Mouse (Mus musculus): ENCODE measurements around the gene Acot9. TPM values are rescaled to one million over a fixed set of nuclear protein-coding genes. Genes with fewer than 3 reads are reported as not detected.

The Acot9 gene
- polyA plus RNA-seq (2014; fragmentation: Nextera tagmentation; extraction: Ambion mirVana): 23.7 and 24.3 TPM in 2 replicates

DNA sequence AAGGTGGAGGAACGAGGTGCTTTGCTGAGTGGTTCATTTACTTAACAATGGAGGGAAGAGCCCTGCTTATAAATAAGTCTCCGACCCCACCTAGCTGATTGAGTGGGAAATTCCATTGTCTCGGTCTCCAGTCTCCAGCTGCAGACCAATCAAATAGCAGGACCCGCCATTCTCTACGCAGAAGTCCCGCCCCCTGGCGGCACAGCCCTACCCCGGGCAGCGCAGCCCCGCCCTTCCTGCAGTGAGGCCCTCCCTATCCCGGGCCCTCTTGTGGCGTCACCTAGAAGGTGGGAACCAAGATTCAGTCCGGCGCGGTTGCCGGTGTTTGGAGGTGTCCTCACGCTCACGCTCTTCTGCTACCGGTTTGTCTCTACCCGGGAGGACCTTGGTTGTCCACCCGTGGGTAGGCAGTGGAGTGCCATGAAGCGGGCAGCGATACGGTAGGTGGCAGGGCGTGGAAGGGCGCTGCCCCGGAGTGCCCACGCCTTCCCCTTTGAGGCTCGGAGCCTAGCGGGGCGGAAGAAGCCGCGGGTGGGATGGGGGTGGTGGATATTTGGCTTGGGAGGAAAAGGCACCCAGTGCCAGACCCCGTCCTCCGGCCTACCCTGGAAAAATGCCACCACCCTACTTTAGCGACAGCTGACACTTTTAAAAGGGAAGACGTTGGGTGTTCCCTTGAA lies at the start of gene Acot9:
Gene Acot9 (plus strand): TSS at position 209 of the 680 bp plus-strand sequence.
- ATAC-seq (replicated peaks; ENCODE audit: low FRiP score): peak; percentile 100
- H3K27ac ChIP-seq (ENCODE audit: low read depth, low read length): 0 out of 2 replicates have a peak within 1 kb of the TSS, but pooled peaks have one; percentile 7

DNA sequence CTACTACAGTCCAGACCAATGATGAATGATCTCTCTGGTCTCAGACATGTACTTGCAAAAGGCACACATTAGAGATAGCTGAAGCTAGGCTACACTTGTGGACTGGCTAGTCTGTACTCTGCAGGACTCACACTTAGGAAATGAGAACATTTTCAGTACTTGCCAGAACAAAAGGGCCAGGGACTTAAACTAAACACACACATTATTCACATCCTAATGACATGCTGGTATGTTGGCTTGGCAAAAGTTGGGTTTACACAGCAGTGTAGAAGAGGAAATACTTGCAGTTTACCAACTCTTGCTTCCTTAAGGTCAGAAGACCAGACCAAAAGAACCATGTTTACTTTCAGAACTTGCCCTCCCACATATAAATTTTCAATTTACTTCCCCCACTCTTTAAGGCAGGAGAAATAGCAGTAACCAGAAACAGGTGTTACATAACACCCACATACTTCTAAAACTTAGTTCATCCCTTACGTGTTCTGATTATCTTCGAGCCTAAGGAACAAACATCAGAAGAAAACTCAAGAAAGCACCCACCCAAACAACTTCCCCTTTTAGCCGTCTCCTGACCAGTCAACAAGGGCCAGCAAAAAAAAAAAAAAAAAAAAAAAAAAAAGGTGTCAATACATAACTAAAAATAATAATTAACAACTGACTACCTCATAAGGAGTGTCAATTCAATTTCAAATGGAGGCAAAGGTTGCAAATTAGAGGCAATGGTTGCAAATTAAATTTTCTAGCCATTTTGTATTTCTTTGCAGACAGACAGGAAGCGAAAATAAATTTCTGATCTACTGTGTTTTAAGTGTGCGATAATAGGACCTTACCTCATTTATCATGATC lies 47.7 kb upstream of the Acot9 start:
- Histone ChIP-seq H3K4me2 (peak overlapping the region; percentile 64; the same call in 1 of the 2 replicates), H3K4me3 (ENCODE audit: low read depth, low read length) (no peak overlapping the region), H3K4me1 (replicated peaks; ENCODE audit: control insufficient read depth, insufficient read depth, low read length) (no peaks in the 10 kb centered on the region), H3K36me3 (ENCODE audit: control insufficient read depth, insufficient read depth, low read length) (no peaks in the 10 kb centered on the region), H3K9me3 (ENCODE audit: control insufficient read depth, low read length) (no peaks in the 10 kb centered on the region), H3K9ac (ENCODE audit: low read depth, low read length) (no peak overlapping the region), H3K27ac (ENCODE audit: low read depth, low read length) (no peak overlapping the region), H3K27me3 (replicated peaks; ENCODE audit: control insufficient read depth, insufficient read depth, low read length) (no peaks in the 10 kb centered on the region)
- ATAC-seq (replicated peaks; ENCODE audit: low FRiP score): no peak
- WGBS: 65% methylated on average over 5 of the region's 5 CpGs
- no peak for DNase-seq (ENCODE audit: low spot score)

More for the DNA sequence above, at the start of gene Acot9:
- peak; percentile 75 for DNase-seq (ENCODE audit: low spot score)
- WGBS: 20% methylated on average over 36 of the region's 37 CpGs
- Histone ChIP-seq H3K4me3 (ENCODE audit: low read depth, low read length) (peak within 1 kb of the TSS; percentile 58), H3K36me3 (ENCODE audit: control insufficient read depth, insufficient read depth, low read length) (no peaks in the 10 kb centered on the region), H3K4me1 (replicated peaks; ENCODE audit: control insufficient read depth, insufficient read depth, low read length) (no peaks in the 10 kb centered on the region), H3K4me2 (peak within 1 kb of the TSS; percentile 60), H3K9ac (ENCODE audit: low read depth, low read length) (peak within 1 kb of the TSS; percentile 56), H3K27me3 (replicated peaks; ENCODE audit: control insufficient read depth, insufficient read depth, low read length) (no peaks in the 10 kb centered on the region), H3K9me3 (ENCODE audit: control insufficient read depth, low read length) (no peaks in the 10 kb centered on the region)

DNA sequence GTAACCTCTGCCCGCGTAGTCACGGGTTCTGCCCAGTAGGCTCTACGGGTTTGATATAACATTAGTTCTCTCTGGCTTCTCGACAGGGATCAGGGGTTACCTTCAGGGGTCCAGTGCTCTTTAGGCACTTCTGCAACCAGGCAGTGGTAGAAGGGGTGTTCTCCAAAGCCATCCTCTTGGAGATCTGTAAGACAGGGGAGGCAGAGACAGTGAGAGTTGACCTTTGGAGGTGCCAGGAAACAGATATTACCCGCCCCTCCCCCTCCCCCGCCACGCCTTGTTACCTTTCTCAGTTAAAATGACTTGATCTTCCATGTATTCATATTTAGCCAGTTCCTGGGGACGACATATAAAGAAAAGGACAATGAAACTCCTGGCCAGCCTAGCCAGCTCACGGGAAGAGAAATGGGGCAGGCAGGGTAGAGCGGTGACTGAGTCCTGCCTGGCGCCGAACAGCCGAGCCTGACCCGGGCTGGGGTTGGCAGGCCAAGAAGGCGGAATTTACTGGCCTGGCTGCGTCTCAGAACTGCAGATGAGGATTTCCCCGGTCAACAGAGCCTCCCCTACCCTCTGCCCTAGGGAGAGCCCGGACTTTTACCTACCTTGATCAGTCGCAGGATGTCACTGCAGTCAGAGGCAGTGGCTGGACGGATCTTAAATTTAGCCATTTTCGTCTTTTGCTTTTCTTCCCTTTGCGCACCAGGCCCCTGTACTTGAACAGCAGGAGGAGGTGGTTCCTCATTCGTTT lies 46.6 kb upstream of the Acot9 start:
- ATAC-seq (replicated peaks; ENCODE audit: low FRiP score) (peak; percentile 64), DNase-seq (ENCODE audit: low spot score) (peak; percentile 43)
- H3K9me3 ChIP-seq (ENCODE audit: control insufficient read depth, low read length): no peaks in the 10 kb centered on the region
- H3K27me3 ChIP-seq (replicated peaks; ENCODE audit: control insufficient read depth, insufficient read depth, low read length): no peaks in the 10 kb centered on the region
- peak overlapping the region; percentile 52; the same call in 1 of the 2 replicates for H3K27ac ChIP-seq (ENCODE audit: low read depth, low read length)
- H3K4me1 ChIP-seq (replicated peaks; ENCODE audit: control insufficient read depth, insufficient read depth, low read length): no peaks in the 10 kb centered on the region
- peak overlapping the region; percentile 62 for H3K4me3 ChIP-seq (ENCODE audit: low read depth, low read length)
- no peaks in the 10 kb centered on the region for H3K36me3 ChIP-seq (ENCODE audit: control insufficient read depth, insufficient read depth, low read length)
- 27% methylated on average over 21 of the region's 24 CpGs for WGBS
- peak overlapping the region; percentile 64 for H3K9ac ChIP-seq (ENCODE audit: low read depth, low read length)
- H3K4me2 ChIP-seq: peak overlapping the region; percentile 64

DNA sequence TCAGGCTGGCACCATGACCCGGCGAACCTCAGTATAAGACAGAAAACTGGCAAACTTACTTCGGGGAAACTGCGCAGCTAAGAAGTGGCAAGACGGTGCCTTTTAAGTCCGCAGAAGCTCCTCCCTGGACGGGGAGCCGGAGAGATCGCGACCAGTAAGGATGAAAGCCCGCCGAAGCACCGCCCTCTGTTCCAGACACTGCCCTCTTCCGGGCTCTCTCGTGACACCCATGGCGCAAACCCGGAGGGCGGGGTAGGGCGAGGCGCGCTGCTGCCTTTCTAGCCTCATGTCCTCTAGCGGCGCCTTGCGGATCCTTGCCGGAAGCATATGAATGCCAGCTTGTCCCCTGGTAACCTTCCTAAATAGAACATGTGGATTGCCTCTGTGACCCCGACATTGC lies 46.0 kb upstream of the Acot9 start, which contains the start of gene Sat1:
Gene Sat1 (minus strand): TSS at position 179 of the 400 bp plus-strand sequence.
- DNase-seq (ENCODE audit: low spot score) (peak; percentile 76), ATAC-seq (replicated peaks; ENCODE audit: low FRiP score) (peak; percentile 99)
- Histone ChIP-seq H3K4me1 (replicated peaks; ENCODE audit: control insufficient read depth, insufficient read depth, low read length) (no peaks in the 10 kb centered on the region), H3K27ac (ENCODE audit: low read depth, low read length) (peak within 1 kb of the TSS; percentile 52; the same call in 1 of the 2 replicates), H3K27me3 (replicated peaks; ENCODE audit: control insufficient read depth, insufficient read depth, low read length) (no peaks in the 10 kb centered on the region), H3K4me3 (ENCODE audit: low read depth, low read length) (peak within 1 kb of the TSS; percentile 62), H3K4me2 (peak within 1 kb of the TSS; percentile 64), H3K9me3 (ENCODE audit: control insufficient read depth, low read length) (no peaks in the 10 kb centered on the region), H3K9ac (ENCODE audit: low read depth, low read length) (peak within 1 kb of the TSS; percentile 64), H3K36me3 (ENCODE audit: control insufficient read depth, insufficient read depth, low read length) (no peaks in the 10 kb centered on the region)
- WGBS: 14% methylated on average over 26 of the region's 26 CpGs

DNA sequence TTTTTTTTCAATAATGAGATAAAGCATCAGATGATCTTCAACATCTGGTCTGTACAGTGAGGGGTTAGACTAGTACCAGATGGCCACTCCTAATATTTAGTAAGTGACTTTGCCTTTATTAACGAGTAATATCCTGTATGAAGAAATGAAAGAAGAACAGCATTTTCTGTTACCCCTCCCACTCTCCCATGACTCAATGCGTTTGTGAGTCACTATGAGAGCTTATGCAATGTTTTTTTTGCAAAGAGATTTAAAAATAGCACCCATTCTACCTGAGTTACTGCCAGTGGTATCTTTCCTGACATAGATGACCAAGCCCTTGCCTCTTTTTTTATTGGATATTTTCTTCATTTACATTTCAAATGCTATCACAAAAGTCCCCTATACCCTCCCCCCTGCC lies 44.0 kb upstream of the Acot9 start:
- ATAC-seq (replicated peaks; ENCODE audit: low FRiP score) (no peak), DNase-seq (ENCODE audit: low spot score) (no peak)
- Histone ChIP-seq H3K4me3 (ENCODE audit: low read depth, low read length) (no peak overlapping the region), H3K27ac (ENCODE audit: low read depth, low read length) (no peak overlapping the region), H3K4me2 (no peak overlapping the region), H3K36me3 (ENCODE audit: control insufficient read depth, insufficient read depth, low read length) (no peaks in the 10 kb centered on the region), H3K4me1 (replicated peaks; ENCODE audit: control insufficient read depth, insufficient read depth, low read length) (no peaks in the 10 kb centered on the region), H3K9me3 (ENCODE audit: control insufficient read depth, low read length) (no peaks in the 10 kb centered on the region), H3K9ac (ENCODE audit: low read depth, low read length) (no peak overlapping the region), H3K27me3 (replicated peaks; ENCODE audit: control insufficient read depth, insufficient read depth, low read length) (no peaks in the 10 kb centered on the region)
- WGBS: 63% methylated on average over 2 of the region's 2 CpGs

DNA sequence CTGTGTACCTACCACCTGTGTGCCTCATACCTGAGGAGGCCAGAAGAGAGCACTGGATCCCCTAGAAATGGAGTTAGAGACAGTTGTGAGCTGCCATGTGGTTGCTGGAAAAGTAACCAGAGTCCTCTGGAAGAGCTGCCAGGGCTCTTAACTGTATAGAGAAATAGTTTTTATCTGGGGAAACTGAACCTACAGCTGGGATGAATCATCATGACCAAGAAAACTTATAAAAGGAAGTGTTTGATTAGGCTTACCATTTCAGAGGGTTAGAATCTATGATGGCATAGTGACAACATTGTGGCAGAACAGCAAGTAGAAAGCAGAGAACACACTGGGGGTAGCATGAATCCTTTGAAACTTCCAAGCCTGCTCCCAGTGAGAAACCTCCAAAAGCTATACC lies 5.4 kb upstream of the Acot9 start:
- H3K4me3 ChIP-seq (ENCODE audit: low read depth, low read length): no peak overlapping the region
- H3K4me2 ChIP-seq: no peak overlapping the region
- H3K4me1 ChIP-seq (replicated peaks; ENCODE audit: control insufficient read depth, insufficient read depth, low read length): no peaks in the 10 kb centered on the region
- H3K9ac ChIP-seq (ENCODE audit: low read depth, low read length): no peak overlapping the region
- no peak for DNase-seq (ENCODE audit: low spot score)
- no peaks in the 10 kb centered on the region for H3K36me3 ChIP-seq (ENCODE audit: control insufficient read depth, insufficient read depth, low read length)
- no peak for ATAC-seq (replicated peaks; ENCODE audit: low FRiP score)
- H3K27ac ChIP-seq (ENCODE audit: low read depth, low read length): no peak overlapping the region
- no peaks in the 10 kb centered on the region for H3K27me3 ChIP-seq (replicated peaks; ENCODE audit: control insufficient read depth, insufficient read depth, low read length)
- H3K9me3 ChIP-seq (ENCODE audit: control insufficient read depth, low read length): no peaks in the 10 kb centered on the region

GRCm38 (mm10) chrX:155262915-155263252 lies 641 bp downstream of the Acot9 start:
- no peak for ATAC-seq (replicated peaks; ENCODE audit: low FRiP score)
- Histone ChIP-seq H3K4me1 (replicated peaks; ENCODE audit: control insufficient read depth, insufficient read depth, low read length) (no peaks in the 10 kb centered on the region), H3K27ac (ENCODE audit: low read depth, low read length) (no peak overlapping the region), H3K9ac (ENCODE audit: low read depth, low read length) (peak overlapping the region; percentile 56), H3K4me2 (peak overlapping the region; percentile 60), H3K27me3 (replicated peaks; ENCODE audit: control insufficient read depth, insufficient read depth, low read length) (no peaks in the 10 kb centered on the region), H3K36me3 (ENCODE audit: control insufficient read depth, insufficient read depth, low read length) (no peaks in the 10 kb centered on the region), H3K9me3 (ENCODE audit: control insufficient read depth, low read length) (no peaks in the 10 kb centered on the region), H3K4me3 (ENCODE audit: low read depth, low read length) (peak overlapping the region; percentile 58)
- no peak for DNase-seq (ENCODE audit: low spot score)
- 53% methylated on average over 1 of the region's 1 CpGs for WGBS

DNA sequence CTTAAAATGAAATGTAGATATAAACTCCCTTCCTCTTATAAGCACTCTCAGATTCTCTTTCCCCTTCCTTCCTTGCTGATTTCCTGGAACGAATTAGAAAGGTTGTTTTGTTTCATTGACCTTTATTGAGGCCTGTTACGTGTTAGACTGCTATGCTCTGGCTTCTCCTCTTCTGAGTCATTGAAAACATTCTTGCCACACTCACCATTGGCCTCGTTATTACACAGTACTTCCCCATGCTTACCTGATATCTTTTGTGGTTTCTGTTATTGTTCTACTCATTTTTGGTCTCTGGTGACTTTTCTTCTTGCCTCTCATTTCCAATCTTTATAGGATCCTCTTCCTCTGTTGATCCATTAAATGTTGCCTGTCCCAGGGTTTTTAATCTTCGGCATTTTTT lies 16.2 kb downstream of the Acot9 start:
- WGBS: 74% methylated on average over 4 of the region's 4 CpGs
- Histone ChIP-seq H3K4me2 (no peak overlapping the region), H3K4me3 (ENCODE audit: low read depth, low read length) (no peak overlapping the region), H3K9ac (ENCODE audit: low read depth, low read length) (no peak overlapping the region), H3K9me3 (ENCODE audit: control insufficient read depth, low read length) (no peaks in the 10 kb centered on the region), H3K36me3 (ENCODE audit: control insufficient read depth, insufficient read depth, low read length) (no peaks in the 10 kb centered on the region), H3K27me3 (replicated peaks; ENCODE audit: control insufficient read depth, insufficient read depth, low read length) (no peaks in the 10 kb centered on the region), H3K27ac (ENCODE audit: low read depth, low read length) (no peak overlapping the region), H3K4me1 (replicated peaks; ENCODE audit: control insufficient read depth, insufficient read depth, low read length) (no peaks in the 10 kb centered on the region)
- no peak for ATAC-seq (replicated peaks; ENCODE audit: low FRiP score)
- DNase-seq (ENCODE audit: low spot score): no peak

Measured in liver, embryonic 11.5 days (tissue).